Mouse (Mus musculus) lung, postnatal 0 days (tissue): ENCODE measurements around the gene Gm11639. TPM values are rescaled to one million over a fixed set of nuclear protein-coding genes. Genes with fewer than 3 reads are reported as not detected.

Experiments used
- ATAC-seq: fragments of 200-750 bp; cut with Nextera tagmentation; 2 replicates; pipeline ENCODE4 v1.8.0; 2017; ENCODE audit warnings: moderate library complexity
- DNase-seq: peaks from one replicate; pipeline ENCODE4 v3.0.0-alpha.2; 2016; ENCODE audit warnings: low spot score
- H3K27ac ChIP-seq: fragments of 300-500 bp; sonication (generic); 2 replicates; pipeline ENCODE4 v1.5.1; 2014; ENCODE audit warnings: antibody characterized with exemption, mild to moderate bottlenecking, low read length, mixed read lengths
- H3K27me3 ChIP-seq: fragments of 300-500 bp; sonication (generic); replicated peaks from 2 replicates; pipeline ENCODE4 v1.6.1; 2014; ENCODE audit warnings: low read length, mixed read lengths; ENCODE audit not compliant: insufficient read depth
- H3K36me3 ChIP-seq: fragments of 300-500 bp; sonication (generic); 2 replicates; pipeline ENCODE4 v1.6.1; 2014; ENCODE audit warnings: low read length, mixed read lengths; ENCODE audit not compliant: insufficient read depth
- H3K4me1 ChIP-seq: fragments of 300-500 bp; sonication (generic); 2 replicates; pipeline ENCODE4 v1.6.1; 2014; ENCODE audit warnings: antibody characterized with exemption, low read depth, low read length, mixed read lengths; ENCODE audit not compliant: insufficient read depth
- H3K4me2 ChIP-seq: fragments of 300-500 bp; sonication (generic); replicated peaks from 2 replicates; pipeline ENCODE4 v1.6.1; 2014; ENCODE audit warnings: low read depth, mild to moderate bottlenecking, low read length, moderate library complexity, mixed read lengths
- H3K4me3 ChIP-seq: fragments of 300-500 bp; sonication (generic); 2 replicates; pipeline ENCODE4 v1.5.1; 2014; ENCODE audit warnings: low read depth, low read length
- H3K9ac ChIP-seq: fragments of 300-500 bp; sonication (generic); replicated peaks from 2 replicates; pipeline ENCODE4 v1.6.1; 2014; ENCODE audit warnings: low read depth, mild to moderate bottlenecking
- H3K9me3 ChIP-seq: fragments of 300-500 bp; sonication (generic); 2 replicates; pipeline ENCODE4 v1.6.1; 2016; ENCODE audit warnings: low read length, mixed read lengths
- CTCF ChIP-seq: IDR thresholded peaks from 2 replicates; pipeline ENCODE4 v1.5.1; 2016; ENCODE audit warnings: antibody characterized with exemption, mild to moderate bottlenecking
- EP300 ChIP-seq: IDR thresholded peaks from 2 replicates; pipeline ENCODE4 v1.6.1; 2016; ENCODE audit warnings: antibody characterized with exemption, mild to moderate bottlenecking, control low read depth
- WGBS: fragments of 180-500 bp; shearing (Covaris S2); extraction: QIAGEN DNeasy Blood & Tissue Kit; methylation state at CpG from one replicate; pipeline ENCODE4 v1.1.7; 2014; 5-methylcytosine and 5-hydroxymethylcytosine counted together
- polyA plus RNA-seq: library from polyadenylated mRNA; unstranded; fragments of >200 nt; fragmentation: Nextera tagmentation; extraction: Ambion mirVana; gene quantifications from 2 replicates; pipeline ENCODE4 v1.2.1, GENCODE M21; 2015

Gene Gm11639
- polyA plus RNA-seq, 1 experiment from 2014 or later = 0.01 TPM

DNA sequence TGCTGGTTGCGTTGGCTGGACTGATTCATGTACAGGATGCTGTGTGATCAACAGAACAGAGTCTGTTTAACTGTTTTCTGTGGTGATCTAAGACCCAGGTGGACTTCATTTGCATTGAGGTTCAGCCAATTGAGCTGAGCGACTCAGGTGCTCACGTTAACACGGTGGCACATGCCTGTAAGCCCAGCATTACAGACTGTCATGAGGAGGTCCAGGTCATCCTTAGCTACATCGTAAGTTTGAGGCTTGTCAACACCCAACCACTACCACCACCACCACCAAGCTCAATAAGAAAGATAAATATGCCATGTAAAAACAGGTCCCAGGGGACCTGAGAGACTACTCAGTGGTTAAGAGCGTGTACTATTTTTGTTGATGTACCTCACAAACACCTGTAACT, 40.1 kb upstream of the Gm11639 start:
- 90% methylated on average over 6 of the region's 6 CpGs for WGBS
- H3K9ac ChIP-seq = no peak overlapping the region
- DNase-seq (no peak), ATAC-seq (no peak)
- H3K27ac ChIP-seq = no peak overlapping the region
- no peak for TF ChIP-seq CTCF
- TF ChIP-seq EP300 = no peak
- no peak overlapping the region for H3K4me3 ChIP-seq
- no peaks in the 10 kb centered on the region for H3K27me3 ChIP-seq
- no peak overlapping the region for H3K4me2 ChIP-seq
- no peaks in the 10 kb centered on the region for H3K36me3 ChIP-seq
- no peaks in the 10 kb centered on the region for H3K4me1 ChIP-seq
- no peaks in the 10 kb centered on the region for H3K9me3 ChIP-seq

DNA sequence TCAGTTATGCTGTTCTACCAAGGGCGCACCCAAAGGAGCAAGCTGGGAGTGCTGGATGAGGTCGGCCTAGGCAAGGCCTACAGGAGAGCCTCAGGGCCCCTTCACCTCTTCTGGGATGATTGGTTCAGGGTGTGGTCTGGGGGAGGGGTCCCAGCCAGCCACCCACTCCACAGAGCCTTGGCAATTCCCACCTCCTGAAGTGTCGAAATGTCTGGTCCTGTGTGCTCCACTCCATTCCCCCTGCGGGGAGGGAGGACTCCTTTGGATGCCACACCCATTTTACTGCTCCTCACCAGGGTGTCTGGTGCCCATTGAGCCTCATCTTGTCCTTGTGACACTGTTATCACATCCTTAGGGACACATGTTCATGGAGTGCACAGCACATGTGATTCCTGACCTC, 39.3 kb upstream of the Gm11639 start:
- no peaks in the 10 kb centered on the region for H3K9me3 ChIP-seq
- DNase-seq (no peak), ATAC-seq (no peak)
- no peaks in the 10 kb centered on the region for H3K36me3 ChIP-seq
- H3K27me3 ChIP-seq = no peaks in the 10 kb centered on the region
- H3K27ac ChIP-seq = no peak overlapping the region
- no peak overlapping the region for H3K9ac ChIP-seq
- H3K4me1 ChIP-seq = no peaks in the 10 kb centered on the region
- WGBS = 65% methylated on average over 4 of the region's 4 CpGs
- no peak for TF ChIP-seq EP300
- no peak for TF ChIP-seq CTCF
- H3K4me3 ChIP-seq = no peak overlapping the region
- H3K4me2 ChIP-seq = no peak overlapping the region

DNA sequence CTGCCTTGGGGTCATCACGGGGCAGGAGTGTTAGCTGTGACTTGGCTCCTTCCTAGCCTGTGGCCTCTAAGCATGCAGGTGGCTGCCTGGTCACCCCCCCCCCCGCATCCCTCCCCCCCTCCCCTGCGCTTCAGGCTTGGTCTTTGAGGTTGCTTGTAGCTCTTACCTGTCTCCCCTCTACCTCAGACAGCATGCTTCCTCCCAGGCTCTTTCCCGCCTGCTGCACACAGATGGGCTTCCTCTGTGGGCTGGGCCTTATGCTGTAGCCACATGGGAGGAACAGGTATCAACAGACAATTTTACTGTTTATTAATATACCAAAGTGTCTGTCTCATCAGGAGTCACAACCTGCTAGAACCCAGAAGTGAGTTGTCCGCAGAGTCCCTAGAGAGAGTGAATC, 38.9 kb upstream of the Gm11639 start:
- no peak overlapping the region for H3K4me2 ChIP-seq
- DNase-seq (no peak), ATAC-seq (no peak)
- H3K4me1 ChIP-seq = no peaks in the 10 kb centered on the region
- no peak overlapping the region for H3K4me3 ChIP-seq
- no peak overlapping the region for H3K27ac ChIP-seq
- WGBS = 79% methylated on average over 4 of the region's 5 CpGs
- no peak overlapping the region for H3K9ac ChIP-seq
- H3K36me3 ChIP-seq = no peaks in the 10 kb centered on the region
- H3K27me3 ChIP-seq = no peaks in the 10 kb centered on the region
- no peak for TF ChIP-seq EP300
- no peaks in the 10 kb centered on the region for H3K9me3 ChIP-seq

DNA sequence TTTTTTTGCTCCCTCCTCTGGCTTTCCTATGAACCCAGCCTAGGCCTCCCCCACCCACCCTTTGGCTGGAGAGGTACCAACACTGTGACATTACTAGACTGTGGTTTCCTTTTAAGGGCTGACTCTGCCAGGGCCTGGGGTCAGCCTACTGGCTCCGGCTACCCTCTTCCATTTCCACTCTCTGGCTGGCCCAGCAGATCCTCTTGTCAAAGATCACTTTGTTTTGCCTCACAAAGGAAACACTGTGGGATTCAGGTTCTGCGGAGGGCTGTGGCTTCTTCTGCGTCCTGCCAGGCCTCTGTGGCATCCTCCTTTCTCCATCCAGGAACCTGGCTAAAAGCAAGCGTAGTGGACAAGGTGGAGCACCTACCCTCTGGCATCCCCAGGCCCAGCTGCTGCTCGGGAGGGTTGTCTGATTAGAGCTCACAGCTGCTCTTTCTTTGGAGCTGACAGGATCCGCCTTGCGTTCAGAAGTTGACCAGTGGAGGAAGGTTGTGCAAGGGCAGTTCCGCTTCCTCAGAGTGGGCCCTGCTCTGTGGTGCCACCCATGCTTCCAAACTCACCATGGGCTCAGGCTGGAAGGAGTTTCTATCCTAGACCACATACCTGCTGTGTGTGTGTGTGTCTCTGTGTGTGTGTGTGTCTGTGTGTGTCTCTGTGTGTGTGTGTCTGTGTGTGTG, 38.2 kb upstream of the Gm11639 start:
- H3K27me3 ChIP-seq = no peaks in the 10 kb centered on the region
- ATAC-seq = no peak
- H3K27ac ChIP-seq = no peak overlapping the region
- H3K4me3 ChIP-seq = no peak overlapping the region
- TF ChIP-seq EP300 = no peak
- TF ChIP-seq CTCF = no peak
- no peak for DNase-seq
- H3K4me2 ChIP-seq = no peak overlapping the region
- H3K4me1 ChIP-seq = no peaks in the 10 kb centered on the region
- no peaks in the 10 kb centered on the region for H3K9me3 ChIP-seq
- no peaks in the 10 kb centered on the region for H3K36me3 ChIP-seq
- no peak overlapping the region for H3K9ac ChIP-seq
- 65% methylated on average over 8 of the region's 8 CpGs for WGBS

DNA sequence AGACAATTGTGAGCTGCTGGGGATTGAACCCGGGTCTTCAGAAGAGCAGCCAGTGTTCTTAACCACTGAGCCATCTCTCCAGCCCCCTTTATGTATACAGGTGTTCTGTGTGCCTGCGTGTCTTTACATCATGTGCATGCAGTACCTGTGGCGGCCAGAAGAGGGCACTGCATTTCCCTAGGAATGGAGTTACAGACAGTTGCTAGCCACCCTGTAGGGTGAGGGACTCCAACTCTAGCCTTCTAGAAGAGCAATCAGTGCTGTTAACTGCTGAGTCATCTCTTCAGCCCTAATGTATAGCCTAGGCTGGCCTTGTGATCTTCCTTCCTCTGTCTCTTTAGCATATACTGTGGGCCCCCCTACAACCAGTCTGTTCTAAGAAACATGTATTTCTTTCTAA, 36.9 kb upstream of the Gm11639 start:
- H3K27ac ChIP-seq = no peak overlapping the region
- no peak for DNase-seq
- no peak for ATAC-seq
- no peak overlapping the region for H3K4me2 ChIP-seq
- H3K9ac ChIP-seq = no peak overlapping the region
- 66% methylated on average over 3 of the region's 3 CpGs for WGBS
- no peaks in the 10 kb centered on the region for H3K4me1 ChIP-seq
- H3K9me3 ChIP-seq = no peaks in the 10 kb centered on the region
- TF ChIP-seq EP300 (no peak), CTCF (peak; percentile 75)
- H3K27me3 ChIP-seq = no peaks in the 10 kb centered on the region
- no peaks in the 10 kb centered on the region for H3K36me3 ChIP-seq
- H3K4me3 ChIP-seq = no peak overlapping the region

DNA sequence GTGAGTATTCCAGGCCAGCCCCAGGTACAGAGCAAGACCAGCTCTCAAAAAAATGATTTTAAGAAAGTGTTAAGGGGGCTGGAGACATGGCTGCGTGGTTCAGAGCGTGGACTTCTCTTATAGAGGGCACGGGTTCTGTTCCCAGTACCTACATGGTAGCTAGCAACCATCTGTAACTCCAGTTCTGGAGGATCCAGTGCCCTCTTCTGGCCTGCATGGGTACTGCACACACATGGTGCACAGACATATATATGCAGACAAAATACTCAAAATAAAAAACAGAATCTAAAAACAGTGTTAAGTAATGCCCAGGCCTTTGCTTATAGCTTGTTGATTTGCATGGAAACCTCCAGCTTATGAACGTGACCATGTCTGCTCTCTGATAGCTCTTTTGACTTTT, 24.9 kb upstream of the Gm11639 start:
- H3K4me2 ChIP-seq = no peak overlapping the region
- no peak overlapping the region for H3K27ac ChIP-seq
- no peak for TF ChIP-seq EP300
- TF ChIP-seq CTCF = peak; percentile 21
- no peak overlapping the region for H3K9ac ChIP-seq
- no peaks in the 10 kb centered on the region for H3K27me3 ChIP-seq
- no peaks in the 10 kb centered on the region for H3K36me3 ChIP-seq
- no peak for DNase-seq
- 94% methylated on average over 4 of the region's 4 CpGs for WGBS
- no peak overlapping the region for H3K4me3 ChIP-seq
- H3K9me3 ChIP-seq = no peaks in the 10 kb centered on the region
- no peak for ATAC-seq
- H3K4me1 ChIP-seq = no peaks in the 10 kb centered on the region

DNA sequence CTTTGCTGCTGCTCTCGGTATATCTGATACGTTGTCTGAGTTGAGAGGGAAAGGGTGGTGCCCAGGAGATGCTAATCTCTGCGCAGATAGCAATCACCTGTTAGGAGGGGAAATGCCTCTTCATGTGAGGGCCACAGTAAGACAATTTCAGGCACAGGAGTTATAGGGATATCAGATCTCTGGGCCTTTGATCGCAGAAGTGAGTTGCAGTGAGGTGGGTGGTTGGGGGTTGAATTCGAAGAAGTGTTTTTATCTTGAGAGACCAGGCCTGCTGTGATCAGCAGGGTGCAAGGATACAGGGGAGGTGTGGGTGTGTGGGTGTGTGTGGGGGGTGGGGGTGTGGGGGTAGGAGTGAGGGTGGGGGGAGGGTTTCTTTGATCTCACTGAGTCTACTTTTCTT, 24.4 kb upstream of the Gm11639 start:
- Histone ChIP-seq H3K4me2 (no peak overlapping the region), H3K9ac (no peak overlapping the region), H3K4me1 (no peaks in the 10 kb centered on the region), H3K9me3 (no peaks in the 10 kb centered on the region), H3K27me3 (no peaks in the 10 kb centered on the region), H3K4me3 (no peak overlapping the region), H3K27ac (no peak overlapping the region), H3K36me3 (no peaks in the 10 kb centered on the region)
- DNase-seq (no peak), ATAC-seq (no peak)
- TF ChIP-seq CTCF (no peak), EP300 (no peak)
- 80% methylated on average over 5 of the region's 5 CpGs for WGBS
